Mouse (Mus musculus): ENCODE measurements around the gene Myo6. TPM values are rescaled to one million over a fixed set of nuclear protein-coding genes. Genes with fewer than 3 reads are reported as not detected.

The Myo6 gene
- total RNA-seq, 2 experiments from 2014 or later, result 19.3 to 23.4 TPM

DNA sequence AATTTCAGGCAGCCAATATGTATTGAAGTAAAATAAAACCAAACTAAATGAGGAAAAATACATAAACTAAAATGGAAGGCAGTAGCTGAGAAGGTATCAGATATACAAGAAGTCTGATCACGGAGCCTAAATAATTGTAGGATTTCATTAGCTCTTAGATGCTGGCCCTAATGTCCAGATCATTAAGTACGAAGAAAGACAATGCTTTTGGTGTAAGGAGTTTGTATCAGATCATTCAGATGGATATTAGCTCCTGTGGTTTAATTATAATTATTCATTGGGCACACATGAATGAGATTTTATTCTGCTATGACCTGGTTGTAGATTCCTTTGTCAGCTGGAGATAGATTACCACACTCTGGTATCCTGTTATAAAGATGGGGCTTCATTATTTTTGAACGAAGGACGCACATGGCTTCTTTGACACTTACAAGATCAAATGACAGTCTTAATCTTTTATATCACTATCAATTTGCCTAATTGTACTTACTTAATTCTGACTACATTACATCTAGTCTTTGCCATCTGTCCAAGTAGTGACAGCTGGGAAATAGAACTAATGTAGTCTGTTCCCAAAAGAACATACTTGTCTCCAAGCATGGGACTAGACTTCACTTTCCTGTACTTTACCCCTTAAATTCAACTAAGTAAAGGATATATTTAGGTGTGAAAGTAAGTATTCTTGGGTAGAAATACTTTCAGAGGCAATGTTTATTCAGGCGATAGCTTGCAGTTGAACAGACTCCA lies 61.9 kb downstream of the Myo6 start:
- DNase-seq (ENCODE audit: low spot score in 2 of 2), result no peak

DNA sequence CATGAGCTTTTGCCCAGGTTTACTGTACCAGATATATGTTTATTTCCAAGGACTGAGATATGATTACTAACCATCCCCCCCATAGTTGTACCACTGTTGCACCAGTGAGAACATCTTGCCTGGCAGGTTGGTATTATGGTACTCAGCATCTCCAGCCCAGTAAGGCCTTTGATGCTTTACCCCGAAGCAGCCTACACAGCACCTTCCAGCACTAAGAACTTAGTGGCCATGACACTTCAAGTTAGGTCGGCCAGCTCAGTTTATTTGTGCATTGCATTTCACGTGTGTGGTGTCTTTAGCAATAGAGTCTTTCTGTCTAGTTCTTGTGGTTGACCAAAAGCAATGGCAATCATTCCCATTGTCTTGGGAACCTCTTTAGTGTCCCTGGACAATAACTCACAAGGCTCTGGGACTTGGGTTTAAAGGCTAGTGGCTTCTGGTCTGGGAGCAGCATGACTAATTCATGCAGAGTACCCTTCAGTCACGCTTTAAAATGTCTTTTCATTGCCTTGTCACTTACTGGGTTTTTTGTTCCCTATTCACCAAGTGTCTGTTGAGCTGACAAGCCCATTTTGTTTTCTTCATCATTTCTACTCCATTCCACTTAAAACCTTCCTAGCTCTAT lies 69.1 kb downstream of the Myo6 start:
- DNase-seq (ENCODE audit: low spot score in 2 of 2), result no peak

GRCm38 (mm10) chr9:80237184-80237799 lies 72.5 kb downstream of the Myo6 start:
- DNase-seq (ENCODE audit: low spot score in 2 of 2), result no peak

GRCm38 (mm10) chr9:80241719-80242118 lies 76.9 kb downstream of the Myo6 start:
- no peak for DNase-seq (ENCODE audit: low spot score in 2 of 2)

DNA sequence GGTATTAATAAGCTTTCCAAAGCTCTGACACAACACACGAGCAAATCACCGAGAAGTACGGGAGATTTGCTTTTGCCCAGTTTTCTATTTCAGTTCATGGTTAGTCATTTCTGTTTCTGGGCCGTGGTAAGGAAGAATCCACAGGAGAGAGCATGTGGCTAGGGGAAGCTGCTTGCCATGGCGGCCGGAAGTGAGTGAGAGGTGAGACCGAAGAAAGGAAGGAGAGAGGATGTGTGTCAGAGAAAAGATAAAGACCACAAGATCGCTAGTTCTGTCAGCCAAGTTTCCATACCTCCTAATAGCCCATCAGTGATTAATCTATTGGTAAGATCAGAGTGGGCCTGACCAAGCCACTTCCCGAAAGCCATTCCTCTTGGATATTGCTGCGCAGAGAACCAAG lies 87.3 kb downstream of the Myo6 start:
- no peak for DNase-seq (ENCODE audit: low spot score in 2 of 2)

DNA sequence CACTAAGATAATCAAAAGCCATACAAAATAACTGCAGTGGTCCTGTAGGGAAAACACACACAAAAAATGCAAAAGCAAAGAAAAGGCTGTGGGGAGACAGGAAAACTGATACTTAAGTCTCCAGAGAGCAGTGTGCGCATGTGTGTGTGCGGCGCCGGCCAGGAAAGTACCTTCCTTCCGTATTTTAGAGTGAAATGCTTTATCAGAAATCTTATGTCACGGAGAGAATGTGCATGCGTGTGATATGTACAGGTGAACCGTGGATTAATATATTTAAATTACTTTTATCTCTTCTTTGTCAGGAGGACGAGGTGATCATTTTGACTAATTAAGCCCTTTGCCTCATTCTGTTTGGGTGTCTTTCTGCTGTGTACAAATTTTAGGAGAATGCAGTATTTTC lies 88.4 kb downstream of the Myo6 start:
- no peak for DNase-seq (ENCODE audit: low spot score in 2 of 2)

DNA sequence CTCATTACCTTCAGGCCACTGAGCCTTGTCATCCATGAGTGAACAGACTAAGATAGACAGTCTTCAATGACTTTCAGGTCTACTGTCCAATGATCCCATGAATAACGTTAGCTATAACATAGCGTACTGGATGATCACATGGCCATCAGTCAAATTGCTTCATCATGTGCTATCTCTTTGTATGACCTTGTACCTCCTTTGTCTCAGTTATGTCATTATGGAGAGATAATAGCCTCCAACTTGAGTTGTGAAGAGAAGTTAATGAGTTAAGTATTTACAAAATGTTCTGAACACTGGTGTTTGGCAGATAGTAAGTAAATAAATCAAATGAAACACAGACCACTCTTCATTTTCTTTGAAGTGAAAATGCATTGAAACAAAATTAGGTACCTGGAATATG lies 91.7 kb downstream of the Myo6 start:
- no peak for DNase-seq (ENCODE audit: low spot score in 2 of 2)

GRCm38 (mm10) chr9:80258396-80258795 lies 93.6 kb downstream of the Myo6 start:
- no peak for DNase-seq (ENCODE audit: low spot score in 2 of 2)

GRCm38 (mm10) chr9:80260905-80261304 lies 96.1 kb downstream of the Myo6 start:
- DNase-seq (ENCODE audit: low spot score in 2 of 2), result no peak

GRCm38 (mm10) chr9:80262367-80263026 lies 97.7 kb downstream of the Myo6 start:
- no peak for DNase-seq (ENCODE audit: low spot score in 2 of 2)

- DNase-seq (ENCODE audit: low spot score in 2 of 2), result no peak
Observed at GRCm38 (mm10) chr9:80266086-80266485, 101.3 kb downstream of the Myo6 start.

DNA sequence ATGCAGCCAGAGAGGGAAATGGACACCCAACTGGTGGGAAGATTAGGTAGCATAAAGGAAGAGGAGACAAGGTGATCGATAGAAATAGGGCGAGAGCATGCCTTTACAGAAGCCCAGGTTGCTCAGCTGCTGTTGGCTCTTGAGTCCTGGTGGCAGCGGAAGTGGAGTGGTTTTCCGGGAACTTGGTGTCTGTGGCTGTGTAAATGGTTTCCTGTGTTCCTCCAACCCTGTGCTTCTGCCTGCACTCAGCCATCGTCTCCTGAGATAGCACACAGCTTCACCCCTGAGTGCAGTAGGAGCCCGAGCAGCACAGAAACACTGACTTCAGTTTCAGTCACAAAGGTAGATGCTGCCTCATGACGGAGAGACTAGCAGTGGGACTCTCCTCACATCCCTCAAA lies 101.7 kb downstream of the Myo6 start:
- no peak for DNase-seq (ENCODE audit: low spot score in 2 of 2)

GRCm38 (mm10) chr9:80269596-80269995 lies 104.8 kb downstream of the Myo6 start:
- no peak for DNase-seq (ENCODE audit: low spot score in 2 of 2)

GRCm38 (mm10) chr9:80272951-80273350 lies 108.1 kb downstream of the Myo6 start:
- DNase-seq (ENCODE audit: low spot score in 2 of 2), result no peak

DNA sequence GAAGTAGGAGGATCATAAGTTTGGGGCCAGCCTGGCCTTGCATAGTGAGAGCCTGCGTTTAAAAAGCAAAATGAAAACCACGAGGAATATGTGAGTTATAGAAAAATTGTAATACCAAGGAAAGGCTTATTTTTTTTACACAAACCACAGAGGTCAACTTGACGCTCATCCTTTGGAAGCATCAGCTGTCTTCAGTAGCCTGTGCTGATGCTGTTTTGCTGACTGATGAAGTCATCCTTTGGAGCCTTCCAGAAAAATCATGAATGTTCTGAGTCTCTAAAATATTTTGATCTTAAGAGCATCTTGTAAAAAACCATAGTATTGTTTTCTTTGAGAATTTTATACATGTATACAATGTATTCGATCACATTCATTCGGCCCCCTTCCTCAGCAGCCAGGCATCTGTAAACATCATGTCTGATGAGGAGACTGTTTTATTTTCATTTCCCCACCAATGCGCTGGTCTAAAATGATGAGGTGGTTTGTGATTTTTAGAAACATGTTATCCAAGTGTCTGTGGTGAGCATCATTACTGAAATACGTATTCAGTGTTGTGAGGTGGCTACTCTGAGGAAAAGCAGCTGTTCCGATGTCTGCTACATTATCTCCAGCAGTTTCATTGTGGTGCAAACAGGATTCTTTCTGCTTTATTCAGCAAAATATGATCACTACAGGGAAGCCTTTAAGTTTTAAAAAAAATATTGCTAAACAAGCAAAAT lies 110.4 kb downstream of the Myo6 start:
- DNase-seq (ENCODE audit: low spot score in 2 of 2), result no peak

- no peak for DNase-seq (ENCODE audit: low spot score in 2 of 2)
Observed at GRCm38 (mm10) chr9:80275772-80276134, 110.9 kb downstream of the Myo6 start.

DNA sequence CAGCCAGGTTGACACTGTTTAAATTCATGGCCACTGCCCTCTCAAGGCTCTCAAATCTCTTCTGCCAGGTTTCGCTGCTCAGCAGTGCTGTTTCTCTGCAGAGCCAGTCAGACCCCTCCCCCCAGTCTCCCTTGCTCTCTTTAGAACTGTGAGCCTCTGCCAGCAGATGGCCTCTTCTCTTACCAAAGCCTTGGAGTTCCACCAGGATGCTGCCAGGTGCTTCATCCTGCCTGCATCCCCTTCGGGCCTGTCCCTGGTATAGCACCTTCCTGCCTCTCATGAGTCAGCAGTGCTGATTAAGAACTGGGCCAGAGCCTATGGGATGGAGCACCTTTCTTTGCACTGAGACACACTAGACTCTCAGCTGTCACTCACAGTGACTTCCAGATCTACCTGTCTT lies 112.3 kb downstream of the Myo6 start:
- no peak for DNase-seq (ENCODE audit: low spot score in 2 of 2)

GRCm38 (mm10) chr9:80277770-80278169 lies 112.9 kb downstream of the Myo6 start:
- no peak for DNase-seq (ENCODE audit: low spot score in 2 of 2)

DNA sequence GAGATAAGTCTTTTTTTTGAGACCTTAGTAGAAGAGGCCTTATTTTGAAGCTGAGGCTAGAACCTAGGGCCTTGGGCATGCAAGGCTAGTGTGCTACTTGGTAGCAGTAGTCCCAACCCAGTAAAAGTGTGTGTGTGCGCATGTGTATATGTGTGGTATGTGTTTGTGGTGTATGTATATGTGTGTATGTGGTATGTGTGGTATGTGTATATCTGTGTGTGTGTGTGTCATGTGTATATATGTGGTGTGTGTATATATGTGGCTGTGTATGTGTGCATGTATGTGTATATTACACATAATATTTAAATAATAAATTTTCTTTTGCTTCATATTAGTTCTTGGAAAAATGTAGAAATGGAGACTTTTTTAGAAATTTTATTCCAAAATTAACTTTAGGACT lies 115.9 kb downstream of the Myo6 start:
- DNase-seq (ENCODE audit: low spot score in 2 of 2), result no peak

DNA sequence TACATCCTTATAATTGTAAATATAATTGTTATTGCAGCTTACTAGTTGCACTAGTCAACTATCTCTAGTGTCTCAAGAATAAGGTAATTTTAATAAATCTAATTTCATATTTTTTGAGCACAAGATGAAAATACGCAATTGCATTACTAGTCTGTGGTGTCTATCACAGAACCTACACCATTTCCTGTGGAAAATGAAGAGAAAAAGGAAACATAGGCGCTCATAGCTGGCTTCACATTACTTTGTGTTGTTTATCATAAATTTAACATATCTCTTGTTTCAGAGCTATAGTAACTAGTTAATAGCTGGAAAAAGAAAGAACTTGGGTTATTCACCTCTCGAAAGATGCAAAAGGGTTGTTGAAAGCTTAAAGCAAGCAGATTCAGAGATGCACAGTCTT lies 117.6 kb downstream of the Myo6 start:
- no peak for DNase-seq (ENCODE audit: low spot score in 2 of 2)

GRCm38 (mm10) chr9:80284539-80285174 lies 119.8 kb downstream of the Myo6 start:
- DNase-seq (ENCODE audit: low spot score in 2 of 2), result no peak
